Mouse (Mus musculus) ES-CJ7 (cell line): ENCODE results near the gene Grcc10.

ENCODE experiments used
- DNase-seq: peaks from one replicate; pipeline ENCODE4 v3.0.0; 2011; ENCODE audit warnings: low read depth, low spot score

Grcc10 gene

GRCm38 (mm10) chr6:124740888-124741761, at the start of gene Grcc10:
Gene Grcc10 (minus strand): TSS chr6:124741374.
- DNase-seq, result peak; percentile 100

- no peak for DNase-seq
Observed at GRCm38 (mm10) chr6:124790121-124790520, 48.9 kb upstream of the Grcc10 start.

GRCm38 (mm10) chr6:124789519-124789918, 48.3 kb upstream of the Grcc10 start:
- DNase-seq, result peak; percentile 91

GRCm38 (mm10) chr6:124787722-124788121, 46.5 kb upstream of the Grcc10 start:
- no peak for DNase-seq

- no peak for DNase-seq
Observed at GRCm38 (mm10) chr6:124786756-124787420, 45.7 kb upstream of the Grcc10 start.

- peak; percentile 94 for DNase-seq
Observed at GRCm38 (mm10) chr6:124782436-124782835, 41.3 kb upstream of the Grcc10 start.

GRCm38 (mm10) chr6:124780917-124781316, 39.7 kb upstream of the Grcc10 start:
- no peak for DNase-seq

GRCm38 (mm10) chr6:124779984-124780416, 38.8 kb upstream of the Grcc10 start:
- peak; percentile 66 for DNase-seq

- peak; percentile 81 for DNase-seq
Observed at GRCm38 (mm10) chr6:124779222-124779983, 38.2 kb upstream of the Grcc10 start, which contains the start of gene Lrrc23. Gene Lrrc23 (minus strand): TSS chr6:124779727.

GRCm38 (mm10) chr6:124770511-124770910, 29.3 kb upstream of the Grcc10 start:
- DNase-seq, result no peak

- DNase-seq, result no peak
Observed at GRCm38 (mm10) chr6:124770013-124770412, 28.8 kb upstream of the Grcc10 start.

- DNase-seq, result peak; percentile 41
Observed at GRCm38 (mm10) chr6:124769101-124769765, 28.1 kb upstream of the Grcc10 start, which contains the start of gene Eno2. Gene Eno2 (minus strand): TSS chr6:124769673.

GRCm38 (mm10) chr6:124768704-124769044, 27.5 kb upstream of the Grcc10 start:
- DNase-seq, result no peak

- peak; percentile 88 for DNase-seq
Observed at GRCm38 (mm10) chr6:124767920-124768703, 26.9 kb upstream of the Grcc10 start.

GRCm38 (mm10) chr6:124767536-124767919, 26.4 kb upstream of the Grcc10 start:
- no peak for DNase-seq

- DNase-seq, result no peak
Observed at GRCm38 (mm10) chr6:124765951-124766350, 24.8 kb upstream of the Grcc10 start.

GRCm38 (mm10) chr6:124759259-124759658, 18.1 kb upstream of the Grcc10 start:
- DNase-seq, result peak; percentile 97

GRCm38 (mm10) chr6:124758849-124759232, 17.7 kb upstream of the Grcc10 start:
- DNase-seq, result no peak

GRCm38 (mm10) chr6:124757909-124758848, 17.0 kb upstream of the Grcc10 start:
- no peak for DNase-seq
